Mouse (Mus musculus) right cerebral cortex, postnatal 10 days (tissue): Measurements from ENCODE around the gene Med23.

Experiments used
- DNase-seq, 2 experiments: peaks; one replicate each; pipeline ENCODE4 v3.0.0; 2021; ENCODE audit warnings: low spot score in 2 of 2

Gene Med23

GRCm38 (mm10) chr10:24961112-24961511 is 91.3 kb downstream of the Med23 start:
- no peak for DNase-seq

- no peak for DNase-seq
Measured at GRCm38 (mm10) chr10:24961889-24962288, 92.1 kb downstream of the Med23 start.
